Mouse (Mus musculus) gonadal fat pad, adult 2 months (tissue): Measurements from ENCODE around the gene Itfg2. TPM values are rescaled to one million over a fixed set of nuclear protein-coding genes. Genes with fewer than 3 reads are reported as not detected.

Experiments
- DNase-seq: peaks from one replicate; pipeline ENCODE4 v3.0.0-alpha.2; 2012; ENCODE audit warnings: low read depth
- polyA plus RNA-seq: library from polyadenylated mRNA; depleted of rRNA; stranded (reverse); fragments of >200 nt; gene quantifications from 2 replicates; pipeline ENCODE4 v1.2.3, GENCODE M21; 2012; rRNA removed

The Itfg2 gene
- polyA plus RNA-seq = 19.1 and 23.0 TPM in 2 replicates

GRCm38 (mm10) chr6:128424269-128425019, at the start of gene Itfg2:
Itfg2 (minus strand) TSS chr6:128424931.
- no peak for DNase-seq

DNA sequence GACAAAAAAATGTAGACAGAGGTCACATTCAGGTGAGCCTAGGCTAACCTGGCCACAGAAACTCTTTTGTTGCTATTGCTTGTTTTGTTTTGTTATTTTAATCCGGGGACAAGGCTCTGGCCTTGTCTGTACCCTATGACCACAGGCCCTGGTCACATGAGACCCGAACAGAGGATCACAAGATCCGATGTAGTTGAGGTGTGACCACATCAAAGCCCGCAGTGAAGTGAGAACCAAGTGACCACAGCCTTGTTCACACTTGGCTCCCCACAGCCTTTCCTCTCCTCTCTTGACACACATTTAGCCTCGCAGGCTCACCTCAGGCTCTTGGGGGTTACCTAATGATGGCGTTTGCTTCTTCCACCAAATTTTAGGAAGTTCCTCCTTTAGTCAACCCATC, 49.4 kb upstream of the Itfg2 start:
- DNase-seq = no peak

DNA sequence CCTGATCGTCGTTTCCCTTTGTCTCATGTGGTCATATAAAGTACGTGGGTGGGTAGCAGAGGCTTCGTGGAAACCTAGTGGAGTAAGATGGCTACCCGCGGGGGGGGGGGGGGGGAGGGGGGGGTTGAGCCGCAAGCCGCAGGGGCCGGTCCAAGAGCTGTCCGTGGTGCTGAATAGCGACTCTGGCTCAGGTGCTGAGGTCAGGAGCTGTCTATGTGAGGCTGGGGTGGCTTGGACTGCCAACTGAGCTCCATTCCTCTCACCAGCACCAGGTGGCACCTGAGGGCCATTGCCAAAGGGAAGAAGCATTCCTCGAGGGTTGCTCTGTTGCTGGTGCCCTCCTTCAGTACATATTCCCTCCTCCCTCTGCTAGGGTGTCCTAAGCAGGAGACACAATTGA, 44.7 kb upstream of the Itfg2 start:
- DNase-seq = no peak

GRCm38 (mm10) chr6:128467298-128467697, 42.6 kb upstream of the Itfg2 start:
- DNase-seq = no peak

DNA sequence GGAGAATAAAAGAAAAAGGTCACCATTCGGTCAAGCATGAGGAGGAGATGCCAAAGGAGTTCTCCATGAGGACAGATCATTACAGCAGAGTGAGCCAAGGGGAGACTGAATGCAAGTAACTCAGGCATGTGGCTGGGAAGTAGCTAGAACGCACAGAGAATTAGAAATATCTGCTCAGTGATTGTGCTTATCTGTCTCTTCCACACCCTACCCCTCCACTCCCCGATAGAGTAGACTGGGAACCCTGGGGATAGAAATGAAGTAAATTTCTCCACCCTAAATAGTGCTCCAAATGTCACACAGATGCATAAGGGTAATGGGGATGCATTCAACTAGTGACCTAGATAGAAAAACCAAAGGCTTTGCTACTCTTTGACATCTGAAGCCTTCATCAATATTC, 41.8 kb upstream of the Itfg2 start:
- no peak for DNase-seq

GRCm38 (mm10) chr6:128466043-128466442, 41.3 kb upstream of the Itfg2 start:
- DNase-seq = no peak

GRCm38 (mm10) chr6:128464996-128465395, 40.3 kb upstream of the Itfg2 start:
- DNase-seq = no peak

DNA sequence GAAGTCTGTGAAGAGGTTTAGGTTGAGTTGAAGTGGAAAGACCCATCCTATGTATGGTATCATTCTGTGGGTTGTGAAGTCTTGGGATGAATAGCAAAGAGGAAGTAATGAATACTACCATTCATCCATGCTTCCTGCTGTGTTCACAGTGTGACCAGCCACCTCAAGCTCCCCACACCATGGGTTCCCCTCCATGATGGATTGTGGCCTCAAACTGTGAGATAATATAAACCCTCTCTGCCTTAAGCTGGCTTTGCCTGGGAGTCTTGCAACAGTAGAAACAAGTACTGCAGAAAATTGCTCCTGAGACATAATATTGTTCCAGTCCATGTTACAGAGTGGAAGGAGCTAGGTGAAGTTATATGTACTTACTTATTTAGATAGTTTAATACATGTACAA, 36.9 kb upstream of the Itfg2 start:
- no peak for DNase-seq

DNA sequence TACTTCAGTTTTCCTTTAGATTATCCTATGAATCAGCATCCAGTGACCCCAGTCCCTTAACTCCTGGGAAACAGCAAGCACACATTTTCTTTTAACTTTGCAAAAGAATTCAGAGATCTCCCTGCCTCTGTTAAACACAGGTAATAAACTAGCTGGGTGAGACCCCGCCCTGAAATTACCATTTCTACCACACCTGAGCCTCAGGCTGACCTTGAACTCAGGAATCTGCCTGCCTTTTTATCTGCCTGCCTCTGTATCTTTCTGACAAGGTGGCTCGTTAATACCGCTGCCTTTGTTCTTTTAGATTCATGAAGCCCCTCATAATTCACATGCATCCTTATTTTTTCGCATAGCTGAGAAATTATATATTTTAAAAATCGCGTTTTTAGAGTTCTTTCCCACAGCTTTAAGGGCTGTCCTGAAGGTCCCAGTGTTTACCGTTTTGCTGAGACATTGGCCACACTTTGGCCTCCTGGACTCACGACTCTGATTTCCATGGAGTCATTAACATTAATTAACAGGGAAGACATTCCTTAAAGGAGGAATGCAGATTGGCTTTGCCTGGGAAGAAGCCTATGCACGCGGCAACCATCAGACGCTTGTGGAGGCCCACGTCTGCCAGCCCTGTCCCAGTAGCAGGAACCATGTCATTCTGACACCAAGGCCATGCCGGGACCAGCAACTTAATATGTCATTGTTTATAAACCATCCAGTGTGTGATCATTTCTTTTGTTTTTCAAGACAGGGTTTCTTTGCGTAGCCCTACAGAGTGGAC, 36.2 kb upstream of the Itfg2 start:
- DNase-seq = no peak

- DNase-seq = no peak
These were observed 35.6 kb upstream of the Itfg2 start for GRCm38 (mm10) chr6:128460321-128460720.

DNA sequence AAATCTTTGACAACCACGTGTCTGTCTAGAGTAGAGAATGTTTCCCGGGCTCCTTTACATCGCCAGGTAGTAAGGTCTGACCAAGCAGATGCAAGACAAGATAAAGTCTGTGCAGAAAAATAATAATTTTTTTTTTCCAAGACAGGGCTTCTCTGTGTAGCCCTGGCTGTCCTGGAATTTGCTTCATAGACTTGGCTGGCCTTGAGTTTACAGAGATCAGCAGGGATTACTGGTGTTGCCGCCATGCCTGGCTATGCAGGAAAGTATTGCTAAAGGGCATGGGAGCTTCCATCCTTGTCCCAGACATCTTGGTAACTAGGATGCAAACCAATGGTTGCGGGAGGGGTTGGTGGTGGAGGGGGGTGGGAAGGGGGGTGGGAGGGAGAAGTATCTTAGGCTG, 32.5 kb upstream of the Itfg2 start:
- no peak for DNase-seq

DNA sequence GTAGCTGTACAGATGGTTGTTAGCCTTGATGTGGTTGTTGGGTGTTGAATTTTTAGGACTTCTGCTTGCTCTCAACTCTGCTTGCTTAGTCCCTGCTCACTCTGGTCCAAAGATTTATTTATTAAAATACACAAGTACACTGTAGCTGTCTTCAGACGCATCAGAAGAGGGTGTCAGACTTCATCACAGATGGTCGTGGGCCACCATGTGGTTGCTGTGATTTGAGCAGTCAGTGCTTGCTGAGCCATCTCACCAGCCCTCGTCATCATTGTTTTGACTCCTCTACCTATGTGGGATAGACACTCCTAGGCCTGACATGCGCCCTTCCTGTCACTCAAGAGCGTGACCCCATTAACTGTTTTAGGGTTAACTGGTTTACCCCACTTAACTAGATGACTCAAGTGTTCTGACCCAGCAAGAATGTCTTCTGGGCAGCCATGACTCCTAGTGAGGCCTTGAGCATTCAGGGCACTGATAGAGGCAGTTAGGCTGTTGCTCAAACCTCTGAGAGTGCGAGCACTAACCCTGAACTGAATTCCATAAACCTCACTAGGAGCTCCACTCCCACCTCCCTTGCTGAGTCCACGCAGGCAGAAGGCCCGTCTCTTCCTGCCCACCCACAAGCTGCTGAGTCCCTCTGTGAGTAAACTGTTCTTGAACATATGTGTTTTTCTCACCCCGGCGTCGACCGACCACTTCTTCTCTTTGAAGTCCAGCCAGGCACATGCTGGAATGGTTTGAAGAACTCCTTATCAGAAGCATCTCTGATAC, 31.3 kb upstream of the Itfg2 start:
- no peak for DNase-seq

- DNase-seq = no peak
These were observed 22.3 kb upstream of the Itfg2 start for GRCm38 (mm10) chr6:128447063-128447462.

- DNase-seq = no peak
These were observed 21.2 kb upstream of the Itfg2 start for GRCm38 (mm10) chr6:128445761-128446535.

GRCm38 (mm10) chr6:128440238-128440637, 15.5 kb upstream of the Itfg2 start:
- no peak for DNase-seq

GRCm38 (mm10) chr6:128438871-128439341, 14.2 kb upstream of the Itfg2 start:
- DNase-seq = no peak

DNA sequence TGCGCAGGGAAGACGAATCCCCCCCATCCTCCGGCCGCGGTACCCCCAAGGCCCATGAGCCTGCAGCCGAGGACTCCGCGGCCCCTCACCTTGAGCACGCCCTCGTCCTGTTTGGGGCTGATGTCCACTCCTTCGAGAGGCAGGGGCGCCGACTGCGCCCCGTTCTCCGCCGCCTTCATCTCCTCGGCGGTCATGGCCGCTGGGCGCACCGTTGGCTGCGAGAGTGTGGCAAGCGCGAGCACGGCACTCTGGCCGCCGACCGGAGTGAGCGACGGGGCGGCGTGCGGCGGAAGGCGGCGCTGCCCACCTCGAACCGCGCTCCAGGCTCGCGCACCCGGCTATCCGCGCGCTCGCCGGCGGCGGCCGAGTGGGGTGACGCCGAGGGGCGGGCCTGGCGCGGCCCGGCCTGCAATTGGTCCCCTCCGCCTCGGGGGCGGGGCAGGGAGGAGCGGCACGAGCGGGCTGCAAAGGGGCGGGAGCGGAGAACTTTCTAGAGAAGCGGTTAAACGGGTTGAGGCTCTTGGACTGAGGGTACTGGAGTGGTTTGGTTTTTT, 13.7 kb upstream of the Itfg2 start, which contains the start of gene Fkbp4:
Gene Fkbp4, minus strand, starts transcription at position 361 of the 554 bp plus-strand sequence.
- no peak for DNase-seq

DNA sequence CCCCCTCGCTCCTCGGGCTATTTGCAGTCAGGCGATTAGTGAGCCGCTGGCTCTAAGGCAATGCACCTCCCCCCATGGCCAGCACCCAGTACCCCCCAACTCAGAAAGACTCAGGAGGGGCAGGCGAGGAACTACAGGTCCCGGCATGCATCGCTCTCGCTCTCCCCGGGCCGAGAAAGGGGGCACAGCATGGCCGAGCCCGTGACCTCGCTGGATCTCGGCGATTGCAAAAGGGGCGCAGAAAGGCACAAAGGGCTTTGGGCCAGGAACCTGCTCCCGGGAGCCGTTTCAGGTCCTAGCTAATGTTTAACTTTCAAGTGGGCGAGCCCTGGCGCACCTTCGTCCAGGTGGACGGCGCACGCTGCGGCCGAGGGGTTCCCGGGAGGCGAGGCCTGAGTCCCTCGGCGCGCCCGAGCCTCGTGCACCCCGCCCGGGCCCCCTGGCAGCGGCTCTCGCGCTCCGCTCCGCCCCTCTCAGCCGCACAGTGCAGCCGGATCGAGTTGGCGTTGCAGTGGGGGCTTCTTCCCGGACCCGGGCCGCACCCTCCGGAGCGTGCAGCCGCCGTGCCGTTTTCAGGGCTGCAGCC, 13.1 kb upstream of the Itfg2 start:
- no peak for DNase-seq

GRCm38 (mm10) chr6:128437288-128437687, 12.6 kb upstream of the Itfg2 start:
- no peak for DNase-seq

GRCm38 (mm10) chr6:128436356-128437005, 11.8 kb upstream of the Itfg2 start:
- DNase-seq = no peak
